Mouse (Mus musculus) olfactory bulb, adult 2 months (tissue): ENCODE results near the gene Skap1.

Source experiments
- CTCF ChIP-seq: fragments of 200-500 bp; IDR thresholded peaks from 2 replicates; pipeline ENCODE4 v1.5.1; 2012; ENCODE audit warnings: low read depth, mild to moderate bottlenecking, low read length, moderate library complexity; ENCODE audit not compliant: insufficient read depth
- POLR2A ChIP-seq: fragments of 200-500 bp; IDR thresholded peaks from 2 replicates; pipeline ENCODE4 v1.6.1; 2012; ENCODE audit warnings: mild to moderate bottlenecking, low read depth, low read length, moderate library complexity; ENCODE audit not compliant: insufficient read depth

GRCm38 (mm10) chr11:96768240-96768639 lies 303.8 kb downstream of the Skap1 start:
- TF ChIP-seq CTCF (no peak), POLR2A (no peak)
